Mouse (Mus musculus): ENCODE data around the gene Sar1b. TPM values are rescaled to one million over a fixed set of nuclear protein-coding genes. Genes with fewer than 3 reads are reported as not detected.

Sar1b gene
- total RNA-seq, 2 experiments from 2014 or later: 67.7 to 71.7 TPM

DNA sequence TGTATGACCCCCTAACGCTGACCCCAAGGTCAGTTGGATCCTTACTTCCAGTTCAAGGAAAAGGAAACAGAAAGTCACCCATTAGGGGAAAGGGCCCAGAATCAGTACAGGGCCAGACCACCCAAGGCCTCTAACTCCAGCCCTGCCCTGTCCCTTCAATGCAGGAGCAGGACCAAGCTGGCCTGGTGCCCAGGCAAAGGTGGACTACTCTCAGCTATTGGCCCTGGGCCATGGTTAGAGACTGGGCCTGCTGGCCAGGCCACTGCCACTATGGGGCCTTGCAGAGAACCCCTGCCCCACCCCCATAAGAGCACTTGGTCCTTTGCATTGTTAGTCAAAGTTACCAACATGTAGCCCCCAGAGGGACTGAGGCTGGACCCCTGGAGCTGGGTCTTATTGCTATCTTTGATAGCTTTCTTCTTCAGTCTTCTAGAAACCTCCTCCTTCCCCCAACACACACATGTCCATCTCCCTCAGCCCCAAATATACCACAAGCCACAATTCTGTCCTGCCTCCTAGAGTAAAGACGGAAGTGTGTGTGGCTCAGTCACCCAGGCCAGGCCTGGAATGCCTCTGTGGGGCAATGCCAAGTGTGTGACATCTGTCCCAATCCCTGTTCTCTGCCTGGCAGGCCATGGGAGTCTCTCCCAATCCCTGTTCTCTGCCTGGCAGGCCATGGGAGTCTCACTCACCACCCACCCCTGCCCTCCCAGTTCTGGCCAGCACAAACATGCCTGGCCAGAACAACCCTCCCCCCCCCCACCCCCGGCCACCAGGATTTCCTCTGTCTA, 60.7 kb downstream of the Sar1b start:
- DNase-seq (ENCODE audit: low spot score in 2 of 2): no peak

- no peak for DNase-seq (ENCODE audit: low spot score in 2 of 2)
These were observed 61.5 kb downstream of the Sar1b start for GRCm38 (mm10) chr11:51824867-51825424.

DNA sequence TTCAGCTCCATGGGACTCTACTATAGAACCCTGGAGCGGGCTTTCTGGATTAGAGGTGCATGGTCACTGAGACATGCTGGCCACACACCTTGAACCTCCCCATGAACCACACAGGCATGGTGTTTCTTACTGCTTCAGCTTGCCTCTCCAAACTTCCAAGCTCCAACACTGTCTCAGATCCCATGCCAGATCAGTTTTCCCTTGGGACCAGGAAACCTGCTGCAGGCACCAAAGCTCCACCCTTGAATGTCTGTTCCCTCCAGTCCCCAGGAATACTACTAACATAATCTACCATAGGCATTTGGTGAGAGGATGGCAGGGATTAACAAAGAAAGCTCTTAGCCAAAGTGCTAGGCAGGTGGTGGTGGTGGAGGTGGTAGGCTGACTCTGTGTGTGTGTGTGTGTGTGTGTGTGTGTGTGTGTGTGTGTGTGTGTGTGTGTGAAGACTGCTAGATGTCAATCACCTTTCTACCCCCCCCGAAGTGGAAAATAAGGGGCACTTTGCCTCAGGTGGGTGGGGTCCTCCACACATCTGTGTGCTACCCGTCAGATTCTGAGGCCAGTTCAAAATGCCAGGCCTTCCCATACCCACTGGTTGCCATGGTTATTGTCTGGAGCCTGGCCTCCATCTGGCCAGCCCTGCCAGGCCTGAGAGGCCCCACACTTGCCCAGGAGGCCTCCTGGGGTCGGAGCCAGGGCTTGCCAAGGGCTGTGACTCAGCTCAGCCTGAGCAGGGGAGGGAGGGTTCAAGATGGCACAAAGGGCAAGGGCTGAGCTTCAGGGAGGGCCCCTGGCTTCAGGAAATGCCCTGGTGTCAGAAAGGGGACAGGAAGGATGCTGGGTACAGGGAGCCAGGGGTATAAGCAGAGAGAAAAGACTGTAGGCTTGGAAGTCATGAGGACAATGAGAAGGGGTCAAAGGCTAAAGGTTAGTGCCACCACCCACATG, 68.7 kb downstream of the Sar1b start:
- DNase-seq (ENCODE audit: low spot score in 2 of 2): no peak

- DNase-seq (ENCODE audit: low spot score in 2 of 2): no peak
These were observed 69.5 kb downstream of the Sar1b start for GRCm38 (mm10) chr11:51832992-51833391.

DNA sequence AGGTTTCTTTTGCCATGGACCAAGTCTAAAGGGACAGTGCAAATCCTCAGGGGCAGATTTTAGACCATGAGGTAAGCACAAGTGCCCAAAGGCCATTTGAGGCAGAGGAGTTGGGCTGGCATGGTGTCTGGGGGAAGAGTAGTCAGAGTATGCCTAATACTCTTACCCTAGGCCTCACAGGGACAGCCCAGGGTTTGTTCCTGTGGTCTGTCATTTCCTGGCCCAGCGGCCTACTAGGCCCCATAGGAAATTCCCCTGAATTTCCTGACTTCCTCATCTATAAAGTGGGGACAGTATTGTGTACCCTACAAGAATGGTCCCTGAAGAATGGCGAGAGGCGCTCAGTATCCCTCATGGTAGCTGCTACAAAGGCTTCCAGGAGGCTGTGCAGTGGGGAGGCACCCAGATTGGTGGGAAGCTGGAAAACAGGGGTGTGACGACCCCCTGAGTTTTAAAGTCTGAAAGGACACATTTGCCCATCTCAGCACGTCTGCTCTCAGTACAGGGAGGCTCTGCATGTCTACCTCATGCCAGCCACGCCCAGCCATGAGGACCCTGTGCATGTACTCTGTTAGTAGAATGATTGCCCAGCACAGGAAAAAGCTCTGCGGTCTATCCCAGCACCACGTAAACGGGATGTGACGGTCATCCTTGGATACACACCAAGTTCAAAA, 70.0 kb downstream of the Sar1b start:
- DNase-seq (ENCODE audit: low spot score in 2 of 2): no peak

GRCm38 (mm10) chr11:51834067-51834411, 70.6 kb downstream of the Sar1b start:
- DNase-seq (ENCODE audit: low spot score in 2 of 2): no peak

GRCm38 (mm10) chr11:51835598-51835997, 72.1 kb downstream of the Sar1b start:
- DNase-seq (ENCODE audit: low spot score in 2 of 2): no peak

DNA sequence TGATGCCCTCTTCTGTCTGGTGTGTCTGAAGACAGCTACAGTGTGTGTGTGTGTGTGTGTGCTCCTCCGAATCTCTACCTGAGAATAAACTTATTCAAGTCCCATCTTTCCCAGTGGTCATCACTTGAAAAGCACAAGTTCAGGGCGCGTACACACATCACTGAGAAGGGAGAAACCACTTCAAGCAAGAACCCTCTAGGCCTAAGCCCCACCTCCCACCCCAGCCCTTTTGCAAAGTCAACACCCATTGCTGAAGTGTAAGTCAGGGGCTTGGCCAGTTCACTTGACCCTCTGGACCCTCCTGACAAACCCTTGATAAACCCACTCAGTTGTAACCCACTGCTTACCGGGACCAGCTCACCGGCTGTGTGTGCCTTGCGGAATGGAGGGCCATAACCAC, 73.0 kb downstream of the Sar1b start:
- no peak for DNase-seq (ENCODE audit: low spot score in 2 of 2)

GRCm38 (mm10) chr11:51837164-51838153, 74.0 kb downstream of the Sar1b start:
- DNase-seq (ENCODE audit: low spot score in 2 of 2): no peak

- DNase-seq (ENCODE audit: low spot score in 2 of 2): no peak
These were observed 75.6 kb downstream of the Sar1b start for GRCm38 (mm10) chr11:51839106-51839505.

- DNase-seq (ENCODE audit: low spot score in 2 of 2): no peak
These were observed 76.5 kb downstream of the Sar1b start for GRCm38 (mm10) chr11:51839973-51840372.

DNA sequence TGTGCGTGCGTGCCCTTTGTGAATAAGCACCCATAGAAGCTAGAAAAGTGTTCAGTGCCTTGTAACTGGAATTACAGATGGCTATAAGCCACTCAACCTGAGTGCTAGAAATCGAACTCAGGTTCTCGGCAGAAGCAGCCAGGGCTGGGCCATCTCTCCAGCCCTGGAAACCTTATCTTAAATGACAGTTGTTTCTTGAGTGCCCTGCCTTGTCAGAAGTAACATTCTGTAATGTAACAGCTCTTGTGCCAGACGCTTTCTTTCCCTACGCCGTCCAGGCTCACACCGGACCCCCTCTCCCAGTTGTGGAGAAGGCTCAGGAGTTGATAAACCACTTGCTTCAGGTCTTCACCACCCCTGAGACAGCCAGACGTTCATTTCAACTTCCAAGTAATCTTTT, 77.2 kb downstream of the Sar1b start:
- no peak for DNase-seq (ENCODE audit: low spot score in 2 of 2)

GRCm38 (mm10) chr11:51841149-51841548, 77.7 kb downstream of the Sar1b start:
- no peak for DNase-seq (ENCODE audit: low spot score in 2 of 2)

Other genes starting within 250 kb of the Sar1b start
- 1 to 10 TPM; 6.7 to 7.1 TPM for gene Phykpl, start 178.9 kb upstream of the Sar1b start, total RNA-seq (2021)
- gene Hnrnpab, start 156.8 kb upstream of the Sar1b start, total RNA-seq (2021): 100 to 1,000 TPM; 132 TPM
- gene Nhp2, start 144.0 kb upstream of the Sar1b start, total RNA-seq (2021): 10 to 100 TPM; 44.8 to 48.4 TPM
- 10 to 100 TPM; 59.9 to 60.3 TPM for gene Rmnd5b, start 127.8 kb upstream of the Sar1b start, total RNA-seq (2021)
- 10 to 100 TPM; 15.2 to 19.0 TPM for gene N4bp3, start 112.8 kb upstream of the Sar1b start, total RNA-seq (2021)
- gene D930048N14Rik, start 112.7 kb upstream of the Sar1b start, total RNA-seq (2021): 1 to 10 TPM; 2.1 to 2.2 TPM
- 10 to 100 TPM; 37.3 to 37.8 TPM for gene 0610009B22Rik, start 74.8 kb upstream of the Sar1b start, total RNA-seq (2021)
- 10 to 100 TPM; 17.3 to 18.7 TPM for gene Sec24a, start 53 bp upstream of the Sar1b start, total RNA-seq (2021)
- gene Jade2, start 94.0 kb downstream of the Sar1b start, total RNA-seq (2021): 10 to 100 TPM; 65.4 to 70.5 TPM
- 10 to 100 TPM; 45.7 to 45.8 TPM for gene Cdkn2aipnl, start 204.0 kb downstream of the Sar1b start, total RNA-seq (2021)
- gene Ube2b, start 237.1 kb downstream of the Sar1b start, total RNA-seq (2021): 100 to 1,000 TPM; 189 to 191 TPM
- gene Cdkl3, start 240.5 kb downstream of the Sar1b start, total RNA-seq (2021): 10 to 100 TPM; 16.8 to 18.0 TPM